Mouse (Mus musculus) MEL (cell line): Measurements from ENCODE around the gene Gm5294. TPM values are rescaled to one million over a fixed set of nuclear protein-coding genes. Genes with fewer than 3 reads are reported as not detected.

Experiments
- DNase-seq: peaks from one replicate; pipeline ENCODE4 v3.0.0; 2011; ENCODE audit warnings: low read depth, low spot score
- H3K27ac ChIP-seq: 2 replicates; pipeline ENCODE4 v1.5.1; 2012; ENCODE audit warnings: low read depth, mild to moderate bottlenecking, control low read depth, low read length, moderate library complexity; ENCODE audit not compliant: control insufficient read depth
- H3K27me3 ChIP-seq, 2 experiments: fragments of 150-350 bp in 1 of 2; sonication (generic) in 1 of 2; 2 replicates each; pipeline ENCODE4 v1.6.1; 2012; ENCODE audit warnings: low read length in 2 of 2, mild to moderate bottlenecking in 2 of 2, improper control_type of control experiment in 1 of 2, moderate library complexity in 1 of 2; ENCODE audit not compliant: insufficient read depth in 2 of 2, control insufficient read depth in 1 of 2
- H3K36me3 ChIP-seq, 2 experiments: 2 replicates each; pipeline ENCODE4 v1.6.1; 2012 to 2014; ENCODE audit warnings: low read length in 2 of 2, improper control_type of control experiment in 1 of 2, inconsistent platforms in 1 of 2, mild to moderate bottlenecking in 1 of 2; ENCODE audit not compliant: insufficient read depth in 2 of 2, control insufficient read depth in 1 of 2
- H3K4me1 ChIP-seq, 2 experiments: fragments of 150-350 bp in 1 of 2; sonication (generic) in 1 of 2; 2 replicates each; pipeline ENCODE4 v1.6.1; 2012; ENCODE audit warnings: low read length in 2 of 2, improper control_type of control experiment in 1 of 2, mild to moderate bottlenecking in 1 of 2; ENCODE audit not compliant: insufficient read depth in 2 of 2, control insufficient read depth in 1 of 2
- H3K4me3 ChIP-seq, 2 experiments: fragments of 150-350 bp in 1 of 2; sonication (generic) in 1 of 2; 2 replicates each; pipeline ENCODE4 v1.5.1; 2012; ENCODE audit warnings: low read depth in 2 of 2, low read length in 2 of 2, mild to moderate bottlenecking in 2 of 2, moderate library complexity in 2 of 2, control low read depth in 1 of 2, improper control_type of control experiment in 1 of 2; ENCODE audit not compliant: control insufficient read depth in 1 of 2, insufficient read depth in 1 of 2
- H3K79me2 ChIP-seq: 2 replicates; pipeline ENCODE4 v1.6.1; 2012; ENCODE audit warnings: mild to moderate bottlenecking, low read length, moderate library complexity; ENCODE audit not compliant: control insufficient read depth, poor library complexity, insufficient read depth
- H3K9ac ChIP-seq: 2 replicates; pipeline ENCODE4 v1.6.1; 2012; ENCODE audit warnings: low read depth, mild to moderate bottlenecking, control low read depth, low read length, moderate library complexity; ENCODE audit not compliant: control insufficient read depth, poor library complexity, severe bottlenecking
- H3K9me3 ChIP-seq: fragments of 150-350 bp; sonication (generic); replicated peaks from 2 replicates; pipeline ENCODE4 v1.6.1; 2012; ENCODE audit warnings: mild to moderate bottlenecking, low read length, improper control_type of control experiment, moderate library complexity; ENCODE audit not compliant: insufficient read depth
- BHLHE40 ChIP-seq: IDR thresholded peaks from 2 replicates; pipeline ENCODE4 v1.6.1; 2012; ENCODE audit warnings: low read depth, mild to moderate bottlenecking, inconsistent platforms, low read length, improper control_type of control experiment, borderline replicate concordance
- CHD1 ChIP-seq: IDR thresholded peaks from 2 replicates; pipeline ENCODE4 v1.6.1; 2012; ENCODE audit warnings: low read depth, mild to moderate bottlenecking, inconsistent platforms, low read length, improper control_type of control experiment
- CHD2 ChIP-seq: IDR thresholded peaks from 2 replicates; pipeline ENCODE4 v1.6.1; 2011; ENCODE audit warnings: low read length, improper control_type of control experiment
- EP300 ChIP-seq, 2 experiments: IDR thresholded peaks; 2 replicates each; pipeline ENCODE4 v1.6.1; 2011; ENCODE audit warnings: improper control_type of control experiment in 2 of 2, low read length in 2 of 2, low read depth in 1 of 2, mild to moderate bottlenecking in 1 of 2
- ETS1 ChIP-seq: IDR thresholded peaks from 2 replicates; pipeline ENCODE4 v1.6.1; 2012; ENCODE audit warnings: low read depth, mild to moderate bottlenecking, inconsistent platforms, low read length, improper control_type of control experiment, moderate library complexity
- GATA1 ChIP-seq: IDR thresholded peaks from 2 replicates; pipeline ENCODE4 v1.6.1; 2011; ENCODE audit warnings: low read depth, low read length, improper control_type of control experiment
- HCFC1 ChIP-seq: IDR thresholded peaks from 2 replicates; pipeline ENCODE4 v1.6.1; 2012; ENCODE audit warnings: low read depth, mild to moderate bottlenecking, inconsistent platforms, low read length, improper control_type of control experiment, moderate library complexity
- JUND ChIP-seq: IDR thresholded peaks from 2 replicates; pipeline ENCODE4 v1.6.1; 2011; ENCODE audit warnings: low read depth, mild to moderate bottlenecking, improper control_type of control experiment, low read length
- KAT2A ChIP-seq: conservative IDR thresholded peaks from 2 replicates; pipeline ENCODE4 v1.6.1; 2012; ENCODE audit warnings: low read depth, low read length, improper control_type of control experiment, inconsistent platforms
- MAFK ChIP-seq: IDR thresholded peaks from 2 replicates; pipeline ENCODE4 v1.6.1; 2011; ENCODE audit warnings: low read depth, mild to moderate bottlenecking, low read length, improper control_type of control experiment, borderline replicate concordance
- MAX ChIP-seq: IDR thresholded peaks from 2 replicates; pipeline ENCODE4 v1.6.1; 2011; ENCODE audit warnings: low read length, improper control_type of control experiment
- NELFE ChIP-seq: IDR thresholded peaks from 2 replicates; pipeline ENCODE4 v1.6.1; 2011; ENCODE audit warnings: low read depth, low read length, improper control_type of control experiment
- NRF1 ChIP-seq: IDR thresholded peaks from 2 replicates; pipeline ENCODE4 v1.6.1; 2014; ENCODE audit warnings: low read depth, mild to moderate bottlenecking, inconsistent platforms, low read length, improper control_type of control experiment, moderate library complexity; ENCODE audit not compliant: poor library complexity, insufficient read depth, severe bottlenecking
- POLR2A ChIP-seq, 2 experiments: IDR thresholded peaks; 2 replicates each; pipeline ENCODE4 v1.6.1; 2011 to 2012; ENCODE audit warnings: low read length in 2 of 2, mild to moderate bottlenecking in 2 of 2, control low read depth in 1 of 2, improper control_type of control experiment in 1 of 2, low read depth in 1 of 2, moderate library complexity in 1 of 2; ENCODE audit not compliant: control insufficient read depth in 1 of 2, insufficient read depth in 1 of 2, poor library complexity in 1 of 2
- RAD21 ChIP-seq: IDR thresholded peaks from 2 replicates; pipeline ENCODE4 v1.6.1; 2011; ENCODE audit warnings: mild to moderate bottlenecking, low read depth, low read length, improper control_type of control experiment
- SIN3A ChIP-seq: IDR thresholded peaks from 2 replicates; pipeline ENCODE4 v1.6.1; 2012; ENCODE audit warnings: low read length, improper control_type of control experiment, inconsistent platforms
- SMC3 ChIP-seq: IDR thresholded peaks from 2 replicates; pipeline ENCODE4 v1.6.1; 2011; ENCODE audit warnings: low read depth, low read length, improper control_type of control experiment
- TCF12 ChIP-seq: IDR thresholded peaks from 2 replicates; pipeline ENCODE4 v1.6.1; 2014; ENCODE audit warnings: low read depth, mild to moderate bottlenecking, inconsistent platforms, low read length, improper control_type of control experiment, moderate library complexity
- UBTF ChIP-seq: IDR thresholded peaks from 2 replicates; pipeline ENCODE4 v1.6.1; 2012; ENCODE audit warnings: low read depth, mild to moderate bottlenecking, inconsistent platforms, low read length, improper control_type of control experiment, moderate library complexity, borderline replicate concordance; ENCODE audit not compliant: insufficient read depth
- USF2 ChIP-seq, 2 experiments: IDR thresholded peaks; 2 replicates each; pipeline ENCODE4 v1.6.1; 2011 to 2012; ENCODE audit warnings: improper control_type of control experiment in 2 of 2, low read length in 2 of 2, borderline replicate concordance in 1 of 2, inconsistent platforms in 1 of 2, low read depth in 1 of 2, mild to moderate bottlenecking in 1 of 2; ENCODE audit not compliant: insufficient read depth in 1 of 2
- ZKSCAN1 ChIP-seq: IDR thresholded peaks from 2 replicates; pipeline ENCODE4 v1.6.1; 2012; ENCODE audit warnings: low read depth, mild to moderate bottlenecking, inconsistent platforms, low read length, improper control_type of control experiment, moderate library complexity
- ZNF384 ChIP-seq: IDR thresholded peaks from 2 replicates; pipeline ENCODE4 v1.6.1; 2012; ENCODE audit warnings: low read depth, mild to moderate bottlenecking, inconsistent platforms, low read length, improper control_type of control experiment
- polyA plus RNA-seq, 2 experiments: library from polyadenylated mRNA; stranded (reverse) in 1 of 2; unstranded in 1 of 2; fragments of >175 nt in 1 of 2; fragments of >200 nt in 1 of 2; gene quantifications; 2 replicates each; pipeline versions ENCODE4 v1.2.1 to v1.2.4; 2012; ENCODE audit warnings: low replicate concordance in 2 of 2, low read depth in 1 of 2; ENCODE audit not compliant: insufficient read length in 2 of 2, insufficient read depth in 1 of 2, missing spikeins in 1 of 2
- total RNA-seq: library from RNA; depleted of rRNA; stranded (reverse); fragments of 300-350 nt; gene quantifications from 2 replicates; pipeline ENCODE4 v1.2.3, GENCODE M21; 2012; rRNA removed

Gene Gm5294
- total and polyA plus RNA-seq, 3 experiments: not detected

- no peak overlapping the region for H3K4me3 ChIP-seq
- no peak overlapping the region for H3K27ac ChIP-seq
- H3K4me1 ChIP-seq: no peaks in the 10 kb centered on the region
- H3K79me2 ChIP-seq: no peaks in the 10 kb centered on the region
- no peaks in the 10 kb centered on the region for H3K9me3 ChIP-seq
- no peak for TF ChIP-seq ETS1
- no peak for TF ChIP-seq MAX
- no peak for TF ChIP-seq ZKSCAN1
- no peak for TF ChIP-seq BHLHE40
- no peak for TF ChIP-seq NRF1
- no peak for TF ChIP-seq ZNF384
- TF ChIP-seq UBTF: no peak
- no peak for TF ChIP-seq EP300 (IDR thresholded peaks at IDR 0.05; ENCODE audit: low read depth in 1 of 2, low read length in 2 of 2)
- TF ChIP-seq SIN3A: no peak
- TF ChIP-seq KAT2A: no peak
- no peak for TF ChIP-seq GATA1
- no peak for TF ChIP-seq JUND
- no peak for TF ChIP-seq USF2 (IDR thresholded peaks at IDR 0.05; ENCODE audit: borderline replicate concordance in 1 of 2, insufficient read depth in 1 of 2, low read depth in 1 of 2, low read length in 2 of 2)
- no peaks in the 10 kb centered on the region for H3K27me3 ChIP-seq
- H3K9ac ChIP-seq: no peak overlapping the region
- no peak for DNase-seq
- H3K36me3 ChIP-seq: no peaks in the 10 kb centered on the region
Measured at GRCm38 (mm10) chr5:138864880-138865279, 45.0 kb downstream of the Gm5294 start.

GRCm38 (mm10) chr5:138865637-138866036, 45.8 kb downstream of the Gm5294 start:
- no peak overlapping the region for H3K4me3 ChIP-seq
- H3K27ac ChIP-seq: no peak overlapping the region

More at GRCm38 (mm10) chr5:138865637-138866036, 45.8 kb downstream of the Gm5294 start:
- TF ChIP-seq POLR2A (IDR thresholded peaks at IDR 0.05; ENCODE audit: control insufficient read depth in 1 of 2, insufficient read depth in 1 of 2, low read depth in 1 of 2, low read length in 2 of 2, poor library complexity in 1 of 2): no peak
- TF ChIP-seq MAFK: no peak
- no peak for TF ChIP-seq JUND
- TF ChIP-seq ETS1: no peak
- no peak for TF ChIP-seq HCFC1
- TF ChIP-seq SMC3: no peak
- TF ChIP-seq NRF1: no peak
- TF ChIP-seq NELFE: no peak
- TF ChIP-seq CHD2: no peak
- no peak for TF ChIP-seq USF2 (IDR thresholded peaks at IDR 0.05; ENCODE audit: borderline replicate concordance in 1 of 2, insufficient read depth in 1 of 2, low read depth in 1 of 2, low read length in 2 of 2)
- no peak for TF ChIP-seq TCF12
- no peak for TF ChIP-seq RAD21
- TF ChIP-seq CHD1: no peak
- H3K9ac ChIP-seq: no peak overlapping the region
- no peaks in the 10 kb centered on the region for H3K79me2 ChIP-seq
- no peaks in the 10 kb centered on the region for H3K36me3 ChIP-seq
- no peaks in the 10 kb centered on the region for H3K4me1 ChIP-seq
- no peaks in the 10 kb centered on the region for H3K27me3 ChIP-seq
- no peaks in the 10 kb centered on the region for H3K9me3 ChIP-seq
- no peak for DNase-seq

Other genes with a start within 250 kb of the Gm5294 start
- 13.3 and 15.8 TPM in 2 replicates for gene Zfp68, start 200.3 kb upstream of the Gm5294 start, total RNA-seq
- gene Zfp68, start 200.3 kb upstream of the Gm5294 start, polyA plus RNA-seq: 10 to 100 TPM in 1 of 2 experiments, not detected in 1; 18.1 TPM
- 2.6 and 3.0 TPM in 2 replicates for gene A430033K04Rik, start 197.2 kb upstream of the Gm5294 start, total RNA-seq
- gene A430033K04Rik, start 197.2 kb upstream of the Gm5294 start, polyA plus RNA-seq: 1 to 10 TPM in 1 of 2 experiments, not detected in 1; 2.1 TPM
- not detected in 2 replicates for gene Fam20c, start 65.6 kb upstream of the Gm5294 start, total RNA-seq
- not detected for gene Fam20c, start 65.6 kb upstream of the Gm5294 start, polyA plus RNA-seq
- not detected in 2 replicates for gene Pdgfa, start 177.3 kb downstream of the Gm5294 start, total RNA-seq
- gene Pdgfa, start 177.3 kb downstream of the Gm5294 start, polyA plus RNA-seq: not detected